Mouse (Mus musculus): Measurements from ENCODE around the gene Wdr27.

DNA sequence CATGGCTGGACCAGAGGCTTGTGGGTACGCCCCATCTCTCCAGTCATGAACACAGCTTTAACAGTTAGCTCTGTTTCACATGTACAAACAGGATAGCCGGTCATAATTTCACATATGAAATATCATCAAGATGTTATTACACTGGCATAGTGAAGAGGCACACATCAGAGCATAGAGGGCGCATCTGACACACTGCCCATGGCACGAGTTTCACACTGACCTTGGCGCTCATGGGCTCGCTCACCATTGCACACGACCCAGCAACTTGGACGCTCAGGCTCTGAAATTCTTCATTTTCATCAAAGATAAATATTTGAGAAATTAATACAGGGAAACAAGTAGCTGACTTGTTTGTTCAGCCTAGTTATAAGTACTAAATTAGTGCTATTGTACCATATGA lies 25.1 kb downstream of the Wdr27 start:
- TF ChIP-seq POLR2A (IDR thresholded peaks at IDR 0.05; ENCODE audit: low read depth, low read length): no peak
- no peak for TF ChIP-seq CTCF (IDR thresholded peaks at IDR 0.05; ENCODE audit: extremely low read depth, insufficient read length, insufficient replicate concordance, low read depth, low read length)

Data from small intestine, adult 2 months (tissue).